Mouse (Mus musculus): ENCODE measurements around the gene Neurog2. TPM values are rescaled to one million over a fixed set of nuclear protein-coding genes. Genes with fewer than 3 reads are reported as not detected.
A peak's percentile ranks its signal among the peaks of the same experiment; 100 is the strongest.

Neurog2 gene
- polyA plus RNA-seq, 2 experiments: 0.01 TPM; not detected in 1

- DNase-seq (ENCODE audit: low read depth in 3 of 3, low spot score in 3 of 3) (peak in 2 of 3 experiments; percentile 9 to 19), ATAC-seq (ENCODE audit: insufficient read depth) (peak; percentile 62; the same call in 1 of the 2 replicates)
- WGBS (ENCODE audit: insufficient replicate concordance): under 1% methylated on average over 58 of the region's 58 CpGs
- Histone ChIP-seq H3K4me1 (replicated peaks; ENCODE audit: control insufficient read depth in 2 of 2, insufficient read depth in 2 of 2, low read length in 1 of 2) (no peaks in the 10 kb centered on the region), H3K4me3 (ENCODE audit: insufficient read depth in 1 of 2, low read depth in 2 of 2, low read length in 2 of 2) (peak overlapping the region in 1 of 2 experiments; percentile 25; a peak in 2 of 4 replicates), H3K27ac (no peak overlapping the region), H3K36me3 (replicated peaks; ENCODE audit: control insufficient read depth, insufficient read depth, low read depth) (no peaks in the 10 kb centered on the region), H3K27me3 (ENCODE audit: control insufficient read depth, insufficient read depth, low read length) (peaks cover 92% of the 10 kb centered on the region), H3K9ac (replicated peaks) (no peak overlapping the region), H3K9me3 (ENCODE audit: control insufficient read depth, low read length) (no peaks in the 10 kb centered on the region), H3K4me2 (ENCODE audit: low read depth) (peak overlapping the region; percentile 5)
- TF ChIP-seq EP300 (IDR thresholded peaks at IDR 0.05; ENCODE audit: low read depth) (no peak), CTCF (IDR thresholded peaks at IDR 0.05; ENCODE audit: low read depth) (peak; percentile 87)
These were observed 1.4 kb downstream of the Neurog2 start for GRCm38 (mm10) chr3:127634101-127634983.

DNA sequence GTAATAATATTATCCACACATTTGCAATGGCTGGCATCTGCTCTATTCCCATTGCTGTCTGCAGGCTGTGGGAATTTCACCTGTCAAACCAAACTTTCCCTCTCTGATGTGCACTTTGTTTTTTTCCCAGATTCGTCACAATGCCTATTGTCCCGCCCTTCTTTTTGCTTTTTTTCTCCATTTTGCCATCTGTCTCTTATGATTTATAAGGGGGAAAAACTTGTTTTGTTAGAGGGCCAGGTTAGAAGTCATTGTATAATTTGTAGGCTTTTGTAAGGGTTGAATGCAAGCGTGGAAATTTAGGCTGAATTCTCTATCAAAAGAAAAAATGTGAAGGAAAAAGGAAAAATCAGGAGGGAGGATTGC, 2.0 kb downstream of the Neurog2 start:
- ATAC-seq (ENCODE audit: insufficient read depth) (no peak), DNase-seq (ENCODE audit: low read depth in 3 of 3, low spot score in 3 of 3) (no peak)
- H3K4me2 ChIP-seq (ENCODE audit: low read depth): no peak overlapping the region
- no peak for TF ChIP-seq EP300 (IDR thresholded peaks at IDR 0.05; ENCODE audit: low read depth)
- TF ChIP-seq CTCF (IDR thresholded peaks at IDR 0.05; ENCODE audit: low read depth): no peak
- 4% methylated on average over 3 of the region's 3 CpGs for WGBS (ENCODE audit: insufficient replicate concordance)
- no peaks in the 10 kb centered on the region for H3K4me1 ChIP-seq (replicated peaks; ENCODE audit: control insufficient read depth in 2 of 2, insufficient read depth in 2 of 2, low read length in 1 of 2)
- no peaks in the 10 kb centered on the region for H3K36me3 ChIP-seq (replicated peaks; ENCODE audit: control insufficient read depth, insufficient read depth, low read depth)
- no peak overlapping the region for H3K9ac ChIP-seq (replicated peaks)
- no peaks in the 10 kb centered on the region for H3K9me3 ChIP-seq (ENCODE audit: control insufficient read depth, low read length)
- no peak overlapping the region for H3K27ac ChIP-seq
- no peak overlapping the region for H3K4me3 ChIP-seq (ENCODE audit: insufficient read depth in 1 of 2, low read depth in 2 of 2, low read length in 2 of 2)
- peaks cover 92% of the 10 kb centered on the region for H3K27me3 ChIP-seq (ENCODE audit: control insufficient read depth, insufficient read depth, low read length)

- WGBS (ENCODE audit: insufficient replicate concordance): 2% methylated on average over 36 of the region's 36 CpGs
- no peak for ATAC-seq (ENCODE audit: insufficient read depth)
- H3K4me1 ChIP-seq (replicated peaks; ENCODE audit: control insufficient read depth in 2 of 2, insufficient read depth in 2 of 2, low read length in 1 of 2): no peaks in the 10 kb centered on the region
- H3K4me2 ChIP-seq (ENCODE audit: low read depth): no peak overlapping the region
- no peaks in the 10 kb centered on the region for H3K9me3 ChIP-seq (ENCODE audit: control insufficient read depth, low read length)
- H3K27me3 ChIP-seq (ENCODE audit: control insufficient read depth, insufficient read depth, low read length): peaks cover 79% of the 10 kb centered on the region
- no peak overlapping the region for H3K9ac ChIP-seq (replicated peaks)
- TF ChIP-seq EP300 (IDR thresholded peaks at IDR 0.05; ENCODE audit: low read depth): no peak
- peak; percentile 59 for TF ChIP-seq CTCF (IDR thresholded peaks at IDR 0.05; ENCODE audit: low read depth)
- H3K4me3 ChIP-seq (ENCODE audit: insufficient read depth in 1 of 2, low read depth in 2 of 2, low read length in 2 of 2): no peak overlapping the region
- no peak for DNase-seq (ENCODE audit: low read depth in 3 of 3, low spot score in 3 of 3)
- no peak overlapping the region for H3K27ac ChIP-seq
- H3K36me3 ChIP-seq (replicated peaks; ENCODE audit: control insufficient read depth, insufficient read depth, low read depth): no peaks in the 10 kb centered on the region
These were observed 7.2 kb downstream of the Neurog2 start for GRCm38 (mm10) chr3:127639875-127640761.

DNA sequence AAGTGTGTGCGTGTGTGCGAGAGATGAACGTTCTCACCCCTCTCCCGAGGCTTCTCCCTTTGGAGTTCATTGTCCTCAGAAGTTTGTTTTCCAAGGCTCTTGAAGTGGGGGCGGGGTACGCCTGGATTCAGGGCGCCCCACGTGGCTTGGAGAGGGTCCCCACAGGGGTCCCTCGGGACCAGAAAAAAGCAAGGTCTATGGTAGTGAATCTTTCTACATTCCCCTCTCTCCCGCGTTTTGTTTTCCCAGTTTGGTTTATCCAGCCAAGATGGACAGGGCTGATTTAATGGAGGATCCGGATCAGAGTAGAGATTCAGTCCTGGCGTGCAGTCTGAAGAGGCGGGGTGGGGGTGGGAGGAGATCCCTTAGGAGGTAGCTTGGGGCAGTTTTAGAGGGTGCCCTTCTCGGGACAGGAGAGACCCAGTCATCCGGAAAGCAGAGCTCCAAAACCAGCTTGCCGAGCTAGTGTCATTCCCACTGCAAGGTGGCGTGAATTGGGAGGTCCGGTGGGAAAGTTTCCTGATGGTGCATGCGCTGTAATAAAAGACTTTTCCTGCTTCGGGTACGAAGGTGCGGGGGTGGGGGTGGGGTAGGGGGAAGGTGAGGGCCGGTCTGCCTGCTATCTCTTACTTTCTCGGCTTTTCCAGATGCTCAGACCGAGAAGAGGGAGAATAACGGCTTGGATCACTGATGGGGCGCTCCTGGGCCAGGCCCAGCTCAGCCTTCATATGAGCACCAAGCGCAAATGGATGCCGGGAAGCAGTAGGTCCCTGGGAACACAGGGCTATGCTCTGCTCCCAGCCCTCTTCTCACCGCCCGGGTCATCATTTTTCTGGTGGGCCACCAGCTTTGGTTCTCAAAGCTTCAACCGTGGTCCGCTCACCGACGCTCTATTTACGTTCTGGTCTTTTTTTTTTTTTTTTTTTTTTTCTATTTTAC, 8.1 kb downstream of the Neurog2 start:
- no peaks in the 10 kb centered on the region for H3K9me3 ChIP-seq (ENCODE audit: control insufficient read depth, low read length)
- no peak overlapping the region for H3K4me3 ChIP-seq (ENCODE audit: insufficient read depth in 1 of 2, low read depth in 2 of 2, low read length in 2 of 2)
- H3K9ac ChIP-seq (replicated peaks): no peak overlapping the region
- no peak overlapping the region for H3K4me2 ChIP-seq (ENCODE audit: low read depth)
- DNase-seq (ENCODE audit: low read depth in 3 of 3, low spot score in 3 of 3) (no peak), ATAC-seq (ENCODE audit: insufficient read depth) (no peak)
- TF ChIP-seq EP300 (IDR thresholded peaks at IDR 0.05; ENCODE audit: low read depth): no peak
- no peak for TF ChIP-seq CTCF (IDR thresholded peaks at IDR 0.05; ENCODE audit: low read depth)
- H3K27me3 ChIP-seq (ENCODE audit: control insufficient read depth, insufficient read depth, low read length): peaks cover 76% of the 10 kb centered on the region
- no peak overlapping the region for H3K27ac ChIP-seq
- H3K4me1 ChIP-seq (replicated peaks; ENCODE audit: control insufficient read depth in 2 of 2, insufficient read depth in 2 of 2, low read length in 1 of 2): no peaks in the 10 kb centered on the region
- WGBS (ENCODE audit: insufficient replicate concordance): 6% methylated on average over 37 of the region's 37 CpGs
- H3K36me3 ChIP-seq (replicated peaks; ENCODE audit: control insufficient read depth, insufficient read depth, low read depth): no peaks in the 10 kb centered on the region
